Mouse (Mus musculus) CD4-positive, CD25-positive, alpha-beta regulatory T cell, adult 4 months (primary cell): ENCODE results near the gene Cyb5r3. TPM values are rescaled to one million over a fixed set of nuclear protein-coding genes. Genes with fewer than 3 reads are reported as not detected.

Experiments
- ATAC-seq: one replicate; pipeline ENCODE4 v1.8.0; 2017
- polyA plus RNA-seq, 2 experiments: library from polyadenylated mRNA; unstranded; fragments of 100-300 nt; shearing (Covaris generic); gene quantifications; one replicate each; pipeline ENCODE4 v1.2.1; 2017

Gene Cyb5r3
- polyA plus RNA-seq = 100 to 1,000 TPM in 1 of 2 experiments, 10 to 100 TPM in 1; 62.0 to 116 TPM

DNA sequence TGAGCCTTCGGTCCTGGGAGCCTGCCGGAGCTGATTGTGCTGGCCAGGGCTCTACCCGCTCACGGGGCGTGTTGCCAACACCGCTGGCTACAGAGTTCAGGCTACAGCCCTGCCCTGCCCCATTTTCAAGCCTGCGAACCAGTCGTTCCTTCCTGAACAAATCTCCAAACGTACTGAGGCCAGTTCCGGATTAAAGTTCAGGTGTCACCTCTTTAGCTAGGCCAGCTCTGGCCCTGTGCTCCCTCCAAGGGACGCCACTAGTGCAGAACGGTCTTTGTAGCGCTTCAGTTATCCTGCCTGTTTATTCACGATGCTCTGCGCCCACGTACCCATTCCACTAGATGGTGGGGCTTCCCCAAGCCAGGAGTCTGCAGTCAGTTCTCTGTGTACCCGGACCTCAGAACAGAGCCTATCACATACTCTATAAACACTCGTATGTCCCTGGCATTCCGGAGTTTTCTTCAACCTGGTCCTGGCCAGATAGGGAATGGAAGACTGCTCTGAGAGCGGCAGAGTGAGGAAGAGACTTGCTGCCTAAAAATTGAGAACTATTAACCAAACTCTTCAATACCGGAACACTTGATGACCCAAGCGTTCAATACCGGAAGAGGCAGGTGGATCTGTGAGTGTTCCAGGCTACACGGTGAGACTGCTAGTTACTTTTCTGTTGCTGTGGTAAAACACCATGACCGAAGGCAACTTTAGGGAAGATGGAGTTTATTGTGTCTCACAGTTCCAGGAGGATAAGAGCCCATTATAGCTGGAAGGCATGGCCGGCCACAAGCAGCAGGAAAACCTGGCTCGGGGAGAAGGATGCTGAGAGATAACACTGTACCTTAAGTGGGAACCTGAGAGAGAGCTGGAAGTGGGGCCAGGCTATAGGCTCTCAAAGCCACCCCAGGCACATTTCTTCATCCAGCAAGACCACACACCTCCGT lies at the start of gene Cyb5r3:
TSS of gene Cyb5r3 (minus strand) at position 101 of the 938 bp plus-strand sequence.
- peak; percentile 28 for ATAC-seq

DNA sequence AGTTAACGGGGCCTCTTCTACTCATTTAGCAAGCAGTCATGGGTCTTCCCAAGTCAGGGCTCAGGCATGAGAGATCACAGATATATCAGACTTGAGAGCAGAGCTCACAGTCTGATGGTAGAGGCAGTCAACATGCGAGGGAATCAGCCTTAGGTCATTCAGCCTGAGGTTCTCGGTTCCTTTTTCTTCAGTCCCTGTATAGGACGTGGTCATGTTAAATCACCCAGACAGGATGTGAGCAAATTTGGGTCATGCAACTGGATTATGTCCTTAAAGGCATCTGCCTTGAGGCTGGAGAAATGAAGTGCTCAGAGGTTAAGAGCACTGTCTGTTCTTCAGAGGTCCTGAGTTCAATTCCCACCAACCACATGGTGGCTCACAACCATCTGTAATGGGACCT lies 49.3 kb upstream of the Cyb5r3 start:
- no peak for ATAC-seq

DNA sequence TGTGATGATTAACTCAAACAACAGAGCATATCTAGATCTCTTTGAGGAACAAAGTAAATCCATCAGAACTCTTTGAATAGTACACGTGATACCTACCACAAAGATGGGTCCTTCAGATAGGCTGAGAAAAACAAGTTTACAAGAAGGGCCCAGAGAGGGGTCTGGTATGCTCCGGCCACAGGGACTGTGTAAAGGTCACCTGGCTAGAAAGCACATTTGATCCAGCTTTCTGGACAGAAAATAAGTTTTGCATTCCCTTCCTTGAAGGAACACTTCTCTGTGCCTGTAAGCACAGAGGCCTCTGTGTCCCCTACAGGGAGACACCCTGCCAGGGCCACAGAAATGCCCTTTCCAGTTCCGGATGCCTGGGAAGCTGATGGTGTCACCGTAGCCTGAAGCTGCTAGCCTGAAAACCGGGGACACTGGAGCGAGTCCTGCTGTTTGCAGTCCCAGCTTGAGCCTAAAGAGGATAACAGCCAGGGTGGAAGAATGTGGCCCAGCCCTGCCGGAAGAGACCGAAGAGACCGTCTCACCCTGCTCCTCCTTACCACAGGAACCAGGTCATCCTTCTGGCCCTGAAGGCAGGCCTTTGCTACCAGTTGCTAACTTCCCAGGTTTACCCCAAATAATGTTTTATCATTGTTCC lies 48.1 kb upstream of the Cyb5r3 start:
- no peak for ATAC-seq

DNA sequence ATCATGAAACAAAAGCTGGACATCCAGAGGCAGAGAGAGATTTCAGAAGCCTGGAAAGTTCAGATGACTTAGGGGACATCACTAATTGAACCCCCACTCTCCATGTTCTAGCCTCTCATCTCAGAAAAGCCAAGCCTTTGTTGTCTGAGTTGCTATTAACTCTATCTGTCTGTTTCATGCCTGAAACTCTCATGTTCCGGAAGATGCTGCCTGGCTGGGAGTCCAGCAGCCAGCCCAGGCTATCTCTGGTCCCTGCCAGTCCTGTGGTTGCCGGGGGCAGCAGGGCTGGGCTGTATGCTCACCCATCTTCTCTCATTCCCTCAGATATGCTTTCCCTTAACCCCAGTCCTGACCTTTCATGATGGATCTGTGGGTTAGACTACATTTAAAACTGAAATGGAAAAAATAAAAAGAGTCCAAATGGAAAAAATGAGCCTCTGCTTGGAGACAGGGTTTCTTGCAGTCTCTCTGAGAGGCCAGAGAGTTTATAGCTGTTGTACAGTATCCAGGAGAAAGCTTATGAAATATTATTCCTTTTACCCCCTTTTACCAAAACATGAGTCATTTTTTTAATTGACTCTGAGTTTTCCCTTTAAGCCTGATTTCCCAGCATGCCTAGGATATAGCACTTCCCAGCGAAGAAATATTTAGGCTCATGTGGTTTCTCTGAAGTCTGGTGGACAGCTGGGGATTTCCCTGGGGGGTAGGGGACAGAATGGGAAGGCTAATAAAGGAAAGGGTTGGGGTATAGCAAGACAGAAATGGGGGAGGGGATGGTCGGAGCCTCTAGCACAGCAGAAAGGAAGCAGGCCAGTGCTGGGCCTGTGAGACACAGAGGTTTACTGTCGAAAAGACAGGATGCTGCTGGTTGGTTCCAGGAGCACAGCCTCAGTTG lies 43.2 kb upstream of the Cyb5r3 start:
- no peak for ATAC-seq

DNA sequence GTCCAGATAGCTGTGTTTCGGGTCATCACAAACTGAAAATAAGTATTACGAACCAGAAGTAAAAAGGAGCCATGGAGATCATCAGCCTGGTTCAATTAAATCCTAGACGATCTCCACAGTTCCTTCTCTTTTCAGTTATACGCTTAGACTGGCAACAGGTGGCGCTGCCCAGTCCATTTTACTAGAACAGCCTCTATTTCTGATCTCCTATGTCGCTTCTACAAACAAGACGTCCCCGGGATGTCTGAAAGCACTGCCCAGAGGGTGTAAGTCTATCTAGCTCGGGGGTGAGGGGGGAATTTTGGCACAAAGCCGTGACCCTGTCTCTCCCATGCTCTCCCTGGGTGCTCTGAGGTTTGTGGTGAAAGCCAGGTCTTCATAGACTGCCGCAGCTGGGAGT lies 37.8 kb upstream of the Cyb5r3 start:
- no peak for ATAC-seq

DNA sequence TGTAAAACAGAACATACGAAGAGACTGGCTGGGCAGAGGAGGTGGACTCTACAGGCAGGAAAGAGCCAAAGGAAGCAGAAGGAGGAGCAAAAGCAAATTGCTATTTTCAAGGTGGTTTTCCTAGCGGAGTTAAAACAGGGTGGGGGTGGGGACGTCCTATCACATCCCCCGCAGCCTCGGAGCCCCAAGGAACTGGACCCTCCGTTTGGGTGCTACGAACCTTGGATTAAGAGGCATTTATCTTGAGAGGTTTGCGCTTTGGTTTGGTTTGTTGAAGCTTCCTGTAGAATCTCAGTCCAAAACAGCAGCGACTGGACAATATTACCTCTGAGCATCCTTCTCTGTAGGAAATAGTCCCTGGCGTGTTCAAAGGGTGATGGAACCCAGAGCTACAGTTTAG lies 37.3 kb upstream of the Cyb5r3 start:
- ATAC-seq = no peak

DNA sequence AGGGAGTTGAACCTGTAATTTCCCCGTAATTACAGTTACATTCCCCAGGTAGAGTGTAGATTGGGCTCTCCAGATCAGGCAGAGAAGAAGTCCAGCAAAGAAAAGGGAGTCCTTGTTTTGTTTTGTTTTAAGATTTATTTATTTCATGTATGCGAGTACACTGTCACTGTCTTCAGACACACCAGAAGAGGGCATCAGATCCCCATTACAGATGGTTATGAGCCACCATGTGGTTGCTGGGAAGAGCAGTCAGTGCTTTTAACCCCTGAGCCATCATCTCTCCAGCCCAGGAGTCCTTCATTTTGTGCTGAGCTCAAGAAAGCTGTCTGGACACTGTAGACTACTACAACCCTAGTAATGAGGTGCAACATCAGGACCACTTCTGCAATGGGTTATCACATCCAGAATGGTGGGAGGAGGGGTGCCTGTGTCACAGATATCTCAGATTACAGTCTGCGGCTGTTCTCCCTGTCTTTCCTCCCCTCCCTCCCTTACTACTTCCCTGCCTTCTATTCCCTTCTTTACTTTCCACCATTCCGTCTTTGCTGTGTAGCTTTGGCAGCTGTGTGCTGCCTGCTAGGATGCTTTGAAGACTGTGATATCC lies 36.8 kb upstream of the Cyb5r3 start:
- no peak for ATAC-seq

DNA sequence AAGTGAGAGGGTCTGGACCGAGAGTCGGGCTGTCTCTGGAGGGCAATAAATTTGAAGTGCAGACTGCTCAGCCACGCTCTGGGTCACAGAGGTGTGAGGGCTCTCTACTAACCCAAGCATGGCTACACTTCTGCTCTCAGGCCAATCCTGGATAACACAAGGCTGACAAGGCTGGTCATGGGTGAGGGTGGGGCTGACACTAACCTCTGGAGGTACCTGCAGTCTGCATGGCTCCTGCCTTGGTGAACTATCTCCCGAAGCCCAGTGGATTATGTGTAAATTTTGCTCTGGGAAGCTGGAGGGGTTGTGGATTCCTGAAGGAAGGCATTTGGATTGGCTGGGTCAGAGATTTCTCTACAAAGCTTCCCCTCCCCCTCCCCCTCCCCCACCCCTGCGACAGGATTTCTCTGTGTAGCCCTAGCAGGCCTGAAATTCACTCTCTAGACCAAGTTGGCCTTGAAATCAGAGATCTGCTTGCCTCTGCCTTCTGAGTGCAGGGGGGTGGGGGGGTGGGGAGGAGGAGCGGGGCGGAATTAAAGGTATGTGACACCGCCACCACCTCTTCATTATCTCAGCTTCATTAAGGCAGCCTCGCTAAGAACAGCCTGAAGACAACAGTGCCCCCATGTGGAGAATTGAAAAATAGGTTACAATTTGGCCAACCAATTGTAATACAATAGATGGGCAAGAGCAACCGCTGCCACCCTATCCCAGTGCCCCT lies 32.5 kb upstream of the Cyb5r3 start:
- peak; percentile 64 for ATAC-seq

DNA sequence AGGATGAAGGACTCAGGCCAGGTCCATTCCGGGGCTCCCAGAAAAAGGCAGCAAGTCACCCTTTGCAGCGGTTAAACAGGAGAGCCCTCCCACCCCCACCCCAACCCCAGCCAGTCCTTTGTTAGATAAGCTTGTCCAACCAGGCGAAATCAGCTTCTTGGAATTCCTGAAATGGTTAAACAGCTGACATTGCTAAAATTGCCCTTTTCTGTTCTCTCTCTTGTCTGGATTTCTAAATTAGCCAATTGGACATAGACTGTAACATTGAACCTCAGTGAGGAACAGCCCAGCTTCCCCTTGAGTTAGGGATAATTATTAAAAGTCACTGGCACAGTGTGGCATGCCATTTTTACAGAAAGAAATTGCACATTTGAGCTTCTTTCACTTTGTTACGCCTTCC lies 30.0 kb upstream of the Cyb5r3 start:
- ATAC-seq = no peak

DNA sequence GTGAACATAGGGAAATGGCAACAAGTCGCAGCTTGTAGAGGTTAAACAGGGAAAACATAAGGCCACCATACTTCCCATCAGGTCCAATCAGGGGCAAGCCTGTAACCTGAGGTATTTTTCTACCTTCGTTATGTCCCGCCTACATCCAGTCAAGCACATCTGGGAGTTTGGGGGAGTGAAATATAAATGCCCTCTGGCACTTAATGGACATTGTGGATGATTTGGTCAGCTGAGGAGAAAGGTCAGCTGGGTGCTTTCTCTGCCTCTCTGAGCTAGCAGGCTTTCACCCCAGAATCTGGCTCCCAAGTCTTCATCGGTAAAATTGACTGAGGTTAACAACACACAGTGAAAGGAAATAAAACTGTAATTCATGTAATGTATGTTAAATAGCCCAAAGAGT lies 21.0 kb upstream of the Cyb5r3 start:
- ATAC-seq = no peak

DNA sequence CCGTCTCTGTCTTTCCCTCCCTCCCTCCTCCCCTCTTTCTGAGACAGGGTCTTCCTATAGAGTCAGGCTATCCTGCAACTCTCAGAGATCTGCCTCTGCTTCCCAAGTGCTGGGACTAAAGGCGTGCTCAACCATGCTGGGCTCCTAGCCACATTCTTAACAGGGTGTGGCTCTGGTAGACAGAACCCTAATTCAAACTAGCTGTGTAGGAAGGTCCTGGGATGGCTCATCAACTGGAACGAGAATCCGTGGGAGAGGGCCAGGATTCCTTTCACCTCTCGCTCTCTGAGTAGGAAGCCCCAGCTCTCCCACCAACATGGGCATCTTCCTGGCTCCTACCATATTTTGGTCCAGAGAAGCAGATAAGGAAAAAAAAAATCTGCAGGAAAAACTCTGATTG lies 10.0 kb upstream of the Cyb5r3 start:
- ATAC-seq = no peak

DNA sequence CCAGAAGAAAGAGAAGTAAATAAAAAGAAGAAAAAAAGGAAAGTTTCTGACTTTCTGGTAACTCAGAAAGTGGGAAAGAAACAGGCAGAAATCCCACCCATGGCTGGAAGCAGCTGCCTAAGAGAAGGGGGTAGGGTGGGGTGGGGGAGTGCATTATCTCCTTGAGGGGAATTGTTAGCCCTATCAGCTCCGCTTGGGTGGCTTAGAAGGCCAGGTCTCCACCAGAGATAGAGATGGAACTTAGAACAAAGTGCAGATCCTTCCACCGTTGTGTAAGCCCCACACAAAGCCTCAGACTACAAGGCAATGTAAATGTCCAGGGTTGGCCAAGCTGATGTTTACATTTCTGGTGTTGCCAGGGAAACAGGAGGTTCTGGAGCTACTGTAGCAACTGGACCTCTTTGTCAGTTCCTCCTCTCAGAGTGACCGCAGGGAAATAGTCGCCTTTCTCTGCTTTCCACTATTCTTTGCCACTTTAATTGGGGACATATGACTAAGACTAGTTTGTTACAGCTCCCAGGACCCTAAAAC lies 9.5 kb upstream of the Cyb5r3 start:
- ATAC-seq = no peak

DNA sequence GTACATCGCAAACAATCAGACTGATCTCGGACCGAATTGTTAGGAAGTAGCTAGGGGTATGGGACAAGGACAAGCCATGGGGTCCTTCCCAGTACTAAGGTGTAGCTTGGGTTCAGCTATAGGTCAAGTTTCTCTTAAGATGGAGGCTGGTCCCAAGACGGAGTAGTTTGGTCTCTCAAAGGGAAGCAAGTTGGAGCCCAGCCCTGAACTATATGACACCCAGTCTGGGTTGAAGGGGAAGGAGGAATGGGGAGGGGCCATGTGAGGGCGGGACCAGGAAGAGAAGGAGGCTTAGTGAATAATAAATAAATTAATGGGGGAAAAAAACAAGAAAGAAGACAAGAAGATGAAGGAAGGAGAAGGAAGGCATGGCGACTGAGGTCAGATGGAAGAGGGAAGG lies 7.6 kb upstream of the Cyb5r3 start:
- ATAC-seq = no peak

DNA sequence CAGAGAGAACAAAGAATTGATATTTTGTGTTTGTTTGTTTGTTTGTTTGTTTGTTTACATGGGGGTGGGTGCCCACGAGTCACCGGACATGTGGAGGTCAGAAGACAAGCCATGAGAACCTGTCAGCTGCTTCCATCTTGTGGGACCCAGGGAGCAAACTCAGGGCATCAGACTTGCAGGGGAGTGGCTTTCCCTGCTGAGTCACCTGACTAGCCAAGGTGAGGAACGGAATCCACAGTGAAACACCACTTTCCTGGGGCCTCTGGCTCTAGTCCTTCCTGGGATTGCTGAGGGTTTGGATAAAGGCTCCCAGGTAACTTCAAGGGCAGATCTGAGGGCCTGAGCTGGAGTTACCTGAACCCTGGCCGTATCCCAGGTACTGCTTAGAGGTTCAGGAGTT lies 4.3 kb upstream of the Cyb5r3 start:
- no peak for ATAC-seq

DNA sequence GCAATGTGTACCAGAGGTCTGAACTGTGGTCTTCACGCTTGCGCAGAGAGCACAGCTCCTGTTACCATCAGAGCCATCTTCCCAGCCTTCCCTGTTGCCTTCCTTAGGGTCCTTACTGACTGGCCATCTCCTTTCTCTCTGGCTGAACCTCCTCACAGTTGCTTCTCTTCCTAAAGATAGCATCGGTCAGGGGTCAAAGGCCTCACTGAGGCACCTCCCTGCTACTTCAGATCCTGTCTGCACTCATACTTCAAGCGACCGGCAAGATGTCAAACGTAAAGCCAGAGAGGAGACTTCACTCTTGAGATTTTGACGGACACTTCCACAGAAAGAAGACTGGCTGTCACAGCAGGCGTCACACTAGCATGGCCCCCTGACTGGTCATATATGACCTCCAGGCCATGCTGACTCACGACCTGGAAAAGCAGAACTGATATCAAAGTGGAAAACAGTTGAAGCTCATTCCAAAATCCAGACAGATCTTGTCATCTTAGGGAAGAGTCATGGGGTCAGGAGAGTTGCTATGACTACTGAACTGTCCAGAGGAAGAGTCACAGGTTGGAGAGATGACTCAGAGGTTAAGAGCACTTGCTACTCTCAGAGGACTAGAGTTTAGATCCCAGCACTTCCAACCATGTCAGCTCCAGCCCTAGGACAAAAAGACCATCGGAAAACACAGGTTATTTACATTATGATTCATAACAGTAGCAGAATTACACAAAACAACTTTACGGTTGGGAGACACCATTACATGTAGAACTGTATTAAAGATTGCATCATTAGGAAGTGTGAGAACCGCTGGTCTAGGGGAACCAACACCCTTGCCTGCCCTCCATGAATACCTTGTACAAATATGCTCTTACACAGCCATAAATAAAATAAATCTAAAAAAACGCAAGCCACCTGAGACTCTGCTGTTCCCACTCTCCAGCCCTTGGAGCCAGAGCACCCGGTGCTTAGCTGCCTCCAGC lies 1.8 kb upstream of the Cyb5r3 start:
- ATAC-seq = no peak

DNA sequence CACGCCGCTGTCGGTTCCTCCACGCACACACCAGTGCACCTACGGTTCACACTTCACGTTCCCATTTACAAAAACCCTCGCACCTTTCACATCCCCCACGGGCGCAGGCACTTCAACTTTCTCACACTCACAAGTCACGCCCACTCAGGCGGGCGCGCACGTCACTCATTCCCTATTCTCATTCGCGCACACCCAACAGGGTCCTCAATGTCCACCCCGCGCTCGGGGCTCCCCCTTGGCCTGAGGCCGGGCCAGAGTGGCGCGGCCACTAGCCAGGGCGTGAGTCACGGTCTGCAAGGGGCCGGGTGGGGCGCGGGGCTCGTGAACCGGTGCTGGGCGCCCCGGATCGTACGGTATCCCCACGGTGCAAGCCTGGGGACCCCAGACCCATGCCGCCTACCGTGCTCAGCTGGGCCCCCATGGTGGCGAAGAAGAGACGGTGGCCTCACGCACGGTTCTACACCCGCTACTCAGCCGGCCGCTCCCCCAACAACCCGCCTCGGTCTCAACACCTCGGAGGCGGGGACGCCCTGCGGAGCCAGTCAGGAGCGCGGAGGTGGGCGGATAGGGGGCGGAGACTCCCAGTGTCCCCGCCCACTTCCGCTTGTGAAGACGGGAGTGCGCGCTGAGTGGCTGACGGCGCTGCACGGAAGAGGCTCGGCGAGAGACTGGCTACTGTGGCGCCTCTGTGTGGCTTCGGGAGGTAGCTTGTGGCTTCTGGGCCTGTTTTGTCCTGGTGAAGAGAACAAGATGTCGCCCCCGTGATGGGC lies 495 bp downstream of the Cyb5r3 start:
- ATAC-seq = peak; percentile 96

DNA sequence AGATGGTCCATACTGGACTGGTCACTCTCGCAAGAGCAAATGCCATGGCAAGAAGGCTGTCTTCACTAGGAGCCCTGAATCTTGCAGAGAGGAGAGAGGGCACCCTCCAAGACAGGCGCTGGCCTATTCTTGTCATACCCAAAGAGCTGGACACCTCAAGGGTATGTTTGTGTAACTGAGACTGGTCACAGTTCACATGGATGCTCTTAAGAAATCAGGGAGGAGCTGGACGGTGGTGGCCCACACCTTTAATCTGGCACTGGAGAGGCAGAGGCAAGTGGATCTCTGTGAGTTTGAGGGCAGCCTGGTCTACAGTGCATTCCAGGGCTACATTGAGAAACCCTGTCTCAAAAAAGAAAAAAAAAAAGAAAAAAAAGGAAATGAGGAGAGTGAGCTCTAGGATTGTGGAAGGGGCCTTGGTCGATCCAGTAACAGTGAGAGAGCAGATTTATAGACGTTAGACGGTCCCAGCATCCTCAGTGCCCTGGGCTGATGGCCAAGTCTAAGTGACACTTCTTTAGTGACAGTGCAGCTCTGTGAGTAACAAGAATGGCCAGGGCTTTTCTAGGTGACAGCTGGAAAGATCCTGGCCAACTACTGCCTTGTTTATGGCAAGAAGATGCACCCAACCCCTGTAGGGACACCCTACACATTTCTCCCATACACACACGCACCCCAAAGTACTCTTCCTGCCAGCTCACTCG lies 1.3 kb downstream of the Cyb5r3 start:
- ATAC-seq = no peak

DNA sequence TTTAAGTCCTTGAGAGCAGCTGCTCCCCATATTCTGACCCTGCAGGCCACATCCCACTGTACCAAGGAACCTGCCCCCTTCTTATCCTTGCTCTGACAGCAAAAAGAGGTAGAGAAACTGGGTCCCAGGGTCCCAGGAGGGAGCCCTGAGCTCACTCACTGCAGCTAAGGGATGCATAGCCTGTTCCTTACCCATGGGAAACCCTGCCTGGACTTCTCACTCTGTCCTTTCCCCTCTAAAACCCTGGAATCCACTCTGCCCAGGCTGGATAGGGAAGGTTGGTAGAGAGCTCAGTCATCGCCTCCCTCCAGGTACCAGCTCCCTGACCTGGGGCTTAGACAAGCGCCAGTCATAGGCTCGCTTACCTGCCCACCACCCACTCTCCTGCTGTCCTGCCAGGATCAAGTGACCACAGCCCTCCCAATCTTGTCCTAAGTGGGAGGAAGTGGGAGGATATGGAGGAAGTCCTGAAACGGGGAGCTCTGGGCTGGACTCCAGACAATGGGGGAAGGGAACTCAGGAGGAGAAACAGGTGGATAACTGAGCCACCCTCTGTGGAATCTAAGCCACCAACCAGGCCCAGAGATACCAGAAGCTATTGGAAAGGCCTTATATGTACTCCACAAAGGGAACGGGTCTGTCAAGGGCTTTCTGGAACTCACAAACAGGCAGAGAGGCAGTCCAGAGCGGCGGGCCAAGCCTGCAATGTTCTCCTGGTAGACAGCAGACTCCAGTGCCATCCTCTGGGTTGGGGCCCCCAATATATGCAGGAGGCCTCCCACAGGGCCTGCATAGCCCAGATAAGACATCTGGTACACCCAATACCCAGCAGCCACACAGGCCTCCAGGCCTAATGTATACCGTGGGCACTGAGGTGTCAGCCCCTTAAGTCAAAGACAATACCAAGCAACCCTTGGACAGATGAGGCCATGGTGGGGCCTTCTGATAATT lies 2.3 kb downstream of the Cyb5r3 start:
- ATAC-seq = no peak
